Mouse (Mus musculus) ovary, postnatal 14 days (tissue): Measurements from ENCODE around the gene Stat3.

ENCODE experiments used
- DNase-seq: peaks from one replicate; pipeline ENCODE4 v3.0.0; 2022; ENCODE audit warnings: low spot score

The Stat3 gene

GRCm38 (mm10) chr11:100963647-100964046 is 24.3 kb upstream of the Stat3 start:
- DNase-seq, result no peak

DNA sequence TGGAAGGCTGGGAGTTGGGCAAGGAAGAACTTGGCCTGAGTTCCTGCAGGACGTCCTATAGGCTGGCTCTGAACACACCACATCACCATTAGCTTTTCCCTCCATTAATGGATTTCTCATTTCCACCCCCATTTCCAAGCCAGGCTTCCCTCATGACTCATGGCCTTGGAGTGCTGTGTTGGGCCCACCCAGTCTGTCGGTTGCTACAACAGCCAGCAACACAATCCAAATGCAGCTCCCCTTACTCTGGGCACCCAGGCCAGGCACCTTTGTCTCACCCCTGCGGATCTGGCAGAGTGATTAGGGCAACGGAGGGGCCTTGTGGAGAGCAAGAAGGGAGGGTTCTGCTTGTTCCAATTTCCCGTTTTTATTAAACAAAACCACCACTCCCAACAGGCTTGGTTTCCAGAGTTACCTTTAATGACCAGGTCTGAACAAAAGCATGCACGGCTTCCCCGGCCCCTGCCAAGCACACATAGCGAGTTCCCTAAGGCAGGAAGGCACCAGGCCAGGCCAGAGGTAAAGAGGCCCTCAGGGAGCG is 23.1 kb upstream of the Stat3 start:
- DNase-seq, result no peak

DNA sequence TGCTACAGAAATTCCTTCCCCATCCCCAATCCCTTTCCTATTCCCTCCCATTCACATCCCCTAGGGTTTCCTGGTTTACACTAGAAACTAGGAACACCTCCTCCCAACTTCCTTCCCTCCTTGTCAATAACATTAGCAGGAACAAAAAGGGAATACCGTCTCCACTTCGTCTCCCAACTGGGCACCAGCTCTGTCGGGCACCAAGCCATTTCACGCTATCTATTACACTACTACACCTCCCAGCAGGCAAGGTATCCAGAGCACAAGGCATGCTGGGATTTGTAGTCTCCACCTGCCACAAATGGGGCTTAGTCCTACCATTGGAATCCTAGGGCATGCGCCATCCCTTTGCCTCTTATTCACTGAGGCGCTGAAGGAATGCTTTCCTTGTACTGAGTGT is 21.2 kb upstream of the Stat3 start:
- no peak for DNase-seq

GRCm38 (mm10) chr11:100959826-100960225 is 20.5 kb upstream of the Stat3 start:
- no peak for DNase-seq

GRCm38 (mm10) chr11:100959464-100959810 is 20.1 kb upstream of the Stat3 start:
- no peak for DNase-seq

DNA sequence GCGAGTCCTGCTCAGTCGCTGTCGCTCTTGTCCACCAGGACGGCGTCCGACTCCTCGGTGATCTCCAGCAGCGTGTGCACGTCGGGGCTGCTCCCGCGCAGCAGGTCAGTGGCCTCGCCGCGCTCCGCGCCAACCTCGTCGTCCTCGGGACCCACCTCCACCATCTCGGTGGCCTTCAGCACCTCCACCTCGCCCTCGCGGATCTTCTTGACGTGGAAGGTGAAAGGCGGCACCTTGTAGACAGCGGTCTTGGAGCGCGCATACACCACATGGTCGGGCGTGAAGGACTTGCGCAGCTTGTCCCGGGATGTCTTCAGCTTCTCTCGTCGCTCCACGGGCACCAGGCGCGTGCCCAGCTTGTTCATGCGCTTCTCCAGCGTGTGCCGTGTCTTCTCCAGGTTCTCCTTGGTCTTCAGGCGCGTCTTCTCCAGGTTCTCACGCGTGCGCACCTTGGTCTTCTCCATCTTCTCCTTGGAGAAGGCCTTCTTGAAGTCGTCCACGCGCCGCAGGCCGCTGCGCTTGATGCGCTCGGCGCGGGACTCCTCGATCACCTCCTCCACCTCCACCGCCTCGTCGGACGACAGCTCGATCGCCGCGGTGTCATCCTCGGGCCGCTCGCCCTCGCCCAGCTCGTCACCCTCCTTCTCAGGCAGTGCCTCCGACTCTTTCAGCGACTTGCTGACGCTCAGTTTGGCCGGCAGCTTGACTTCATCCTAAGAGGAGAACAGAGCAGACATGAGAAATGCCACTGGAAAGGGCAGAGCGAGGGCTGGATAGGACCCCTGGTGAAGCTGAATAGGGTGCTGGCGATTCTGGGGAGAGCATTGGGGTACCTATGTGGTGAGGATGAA is 19.5 kb upstream of the Stat3 start:
- no peak for DNase-seq

DNA sequence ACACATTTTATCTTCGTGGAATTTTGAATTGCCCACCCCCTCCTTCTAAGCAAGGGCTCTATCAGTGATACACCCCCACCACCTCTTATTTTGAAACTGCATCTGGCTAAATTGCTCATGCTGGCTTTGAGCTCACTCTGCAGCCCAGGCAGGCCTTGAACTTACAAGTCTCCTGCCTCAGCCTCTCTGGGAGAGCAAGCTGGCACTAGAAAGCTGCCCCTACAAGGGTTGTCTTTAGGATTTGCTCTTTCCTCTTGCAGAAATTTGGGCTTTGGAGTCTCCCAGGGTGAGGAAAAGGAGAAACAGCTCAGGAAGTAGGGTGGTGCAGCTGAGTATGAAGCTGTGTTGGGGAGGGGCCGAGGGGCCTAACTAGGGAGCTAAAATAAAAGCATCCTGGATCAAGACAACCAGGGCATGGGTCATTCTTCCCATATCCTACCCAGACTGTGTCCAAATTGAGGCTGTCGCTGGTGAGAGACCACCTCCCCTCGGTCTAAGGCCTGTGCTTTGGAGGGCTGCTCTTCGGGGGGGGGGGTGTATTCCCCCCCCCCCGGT is 18.7 kb upstream of the Stat3 start:
- no peak for DNase-seq

DNA sequence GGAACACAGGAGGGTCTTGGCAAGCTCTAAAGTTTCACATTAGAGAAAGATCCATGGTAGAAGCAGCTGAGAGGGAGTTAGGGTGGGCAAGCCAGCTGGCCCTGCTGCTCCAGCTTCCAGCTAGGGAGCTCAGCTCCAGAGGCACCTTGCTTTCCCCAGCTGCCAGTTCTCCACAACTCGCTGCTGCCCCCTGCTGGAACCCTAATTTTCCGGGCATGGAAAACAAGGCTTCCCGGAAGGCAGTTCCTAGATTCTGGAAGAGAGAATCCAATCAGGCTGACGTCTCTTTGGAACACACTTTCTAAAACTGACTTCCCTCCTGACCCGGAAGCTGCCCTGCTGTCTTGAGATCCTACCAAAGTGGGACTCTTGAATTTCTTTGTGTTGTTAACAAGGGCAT is 17.9 kb upstream of the Stat3 start:
- peak; percentile 95 for DNase-seq

GRCm38 (mm10) chr11:100949540-100949939 is 10.2 kb upstream of the Stat3 start:
- no peak for DNase-seq

- DNase-seq, result no peak
These were observed 9.0 kb upstream of the Stat3 start for GRCm38 (mm10) chr11:100948317-100948716.

GRCm38 (mm10) chr11:100947548-100947947 is 8.2 kb upstream of the Stat3 start:
- no peak for DNase-seq

DNA sequence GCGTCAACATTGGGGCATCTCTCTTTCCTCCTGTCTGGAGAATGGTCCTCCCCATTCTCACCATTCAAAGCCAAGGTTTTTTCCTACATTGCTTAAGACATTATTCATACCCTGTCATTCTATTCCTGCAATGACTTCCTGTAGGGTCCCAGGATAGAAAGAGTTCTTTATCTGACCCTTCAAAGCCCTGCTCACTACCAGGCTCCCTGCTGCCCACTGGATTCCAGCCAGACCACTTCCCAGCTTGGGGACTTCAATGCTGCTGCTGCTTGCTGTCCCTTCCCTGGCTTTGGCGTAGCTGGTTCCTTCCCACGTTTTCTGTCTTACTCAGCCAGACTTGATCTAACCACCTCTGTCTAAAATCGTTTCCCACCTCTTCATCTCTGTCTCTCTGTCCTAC is 7.5 kb upstream of the Stat3 start:
- DNase-seq, result no peak

DNA sequence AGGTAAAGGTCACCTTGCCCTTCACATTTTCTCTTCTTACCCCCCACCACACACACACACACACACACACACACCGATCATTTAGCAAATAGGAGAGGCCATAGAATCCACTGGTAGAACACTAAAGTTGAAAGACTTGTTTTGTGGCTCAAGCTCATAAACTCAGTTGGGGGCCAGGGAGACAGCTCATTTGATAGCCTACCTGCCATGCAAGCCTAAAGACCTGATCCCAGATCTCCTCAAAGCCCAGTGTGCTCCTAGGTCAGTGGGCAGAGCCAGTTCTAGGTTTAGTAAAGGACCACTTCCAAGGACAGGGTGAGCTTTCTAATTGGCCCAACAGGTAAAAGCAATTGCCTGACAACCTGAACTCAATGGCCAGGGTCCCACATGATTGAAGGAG is 3.0 kb upstream of the Stat3 start:
- DNase-seq, result no peak

DNA sequence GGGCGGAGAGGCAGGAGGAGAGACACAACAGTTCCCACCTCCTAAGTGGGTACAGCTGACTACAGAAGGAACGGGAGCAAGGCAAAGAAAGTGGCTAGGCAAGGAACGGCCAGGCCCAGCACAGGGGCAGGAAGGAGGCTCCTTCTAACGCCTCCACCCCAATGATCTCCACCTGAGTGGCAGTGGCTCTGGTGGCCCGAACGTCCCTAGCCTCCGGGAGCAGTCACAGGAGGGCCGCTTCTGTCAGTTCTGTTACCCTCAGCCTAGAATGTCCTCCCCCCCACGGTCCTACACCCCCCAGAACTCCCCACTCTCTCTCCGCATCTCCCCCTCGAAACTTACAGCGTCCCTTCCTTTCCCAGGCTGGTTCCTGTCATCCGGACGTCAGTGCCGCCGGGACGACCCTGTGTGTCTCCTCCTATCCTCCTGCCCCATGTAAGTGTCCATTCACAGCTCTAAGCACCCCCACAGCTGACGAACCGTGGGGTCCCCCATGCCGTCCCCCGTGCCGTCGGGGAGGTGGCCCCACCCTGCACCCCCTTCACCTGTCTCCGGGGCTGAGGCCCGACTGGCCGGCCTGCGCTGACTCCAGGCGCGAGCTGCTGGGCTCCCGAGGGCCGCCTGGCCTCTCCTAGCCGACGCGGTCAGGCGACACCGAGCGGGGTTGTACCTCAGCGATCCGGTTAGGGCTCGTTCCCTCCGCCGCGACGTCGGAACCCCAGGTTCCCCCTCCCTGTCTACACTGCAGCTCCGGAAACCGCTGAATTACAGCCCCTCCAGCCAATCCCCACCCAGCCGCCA is 429 bp downstream of the Stat3 start:
- DNase-seq, result no peak

DNA sequence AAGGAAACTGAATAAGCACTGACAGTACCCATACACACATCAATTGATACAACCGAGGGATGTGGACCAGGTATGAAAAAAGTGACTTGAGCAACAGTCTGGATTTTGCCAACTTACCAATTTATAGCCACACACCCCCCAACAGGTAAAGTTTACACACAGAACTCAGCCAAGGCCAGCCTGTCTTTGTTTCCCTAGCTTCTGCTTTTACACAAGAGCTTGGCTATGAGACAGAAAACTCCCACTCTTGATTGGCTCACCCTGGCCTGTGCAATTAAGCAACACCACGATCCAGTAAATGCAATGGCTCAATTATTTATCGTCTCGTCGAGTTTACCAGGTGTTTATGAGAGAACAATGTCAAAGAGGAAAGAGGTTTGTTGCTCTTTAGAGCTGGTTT is 1.2 kb downstream of the Stat3 start:
- no peak for DNase-seq

DNA sequence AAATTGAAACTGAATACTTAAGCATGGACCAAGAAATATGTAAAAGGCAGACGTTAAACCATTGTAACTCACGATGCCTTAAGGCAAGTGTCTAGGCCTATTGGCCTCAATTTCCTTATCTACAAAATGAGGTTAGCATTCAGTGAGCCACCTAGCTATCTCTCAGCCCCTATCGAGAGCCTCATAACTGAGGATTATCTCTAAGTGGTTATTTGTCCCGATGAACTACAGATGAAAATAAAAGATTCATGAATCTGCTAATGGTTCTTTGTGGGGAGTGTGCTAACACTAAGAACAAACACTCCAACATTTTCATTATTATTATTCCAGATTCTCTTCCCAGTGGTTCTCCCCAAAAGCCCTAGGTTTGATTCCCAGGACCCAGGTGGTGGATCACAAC is 2.0 kb downstream of the Stat3 start:
- no peak for DNase-seq

DNA sequence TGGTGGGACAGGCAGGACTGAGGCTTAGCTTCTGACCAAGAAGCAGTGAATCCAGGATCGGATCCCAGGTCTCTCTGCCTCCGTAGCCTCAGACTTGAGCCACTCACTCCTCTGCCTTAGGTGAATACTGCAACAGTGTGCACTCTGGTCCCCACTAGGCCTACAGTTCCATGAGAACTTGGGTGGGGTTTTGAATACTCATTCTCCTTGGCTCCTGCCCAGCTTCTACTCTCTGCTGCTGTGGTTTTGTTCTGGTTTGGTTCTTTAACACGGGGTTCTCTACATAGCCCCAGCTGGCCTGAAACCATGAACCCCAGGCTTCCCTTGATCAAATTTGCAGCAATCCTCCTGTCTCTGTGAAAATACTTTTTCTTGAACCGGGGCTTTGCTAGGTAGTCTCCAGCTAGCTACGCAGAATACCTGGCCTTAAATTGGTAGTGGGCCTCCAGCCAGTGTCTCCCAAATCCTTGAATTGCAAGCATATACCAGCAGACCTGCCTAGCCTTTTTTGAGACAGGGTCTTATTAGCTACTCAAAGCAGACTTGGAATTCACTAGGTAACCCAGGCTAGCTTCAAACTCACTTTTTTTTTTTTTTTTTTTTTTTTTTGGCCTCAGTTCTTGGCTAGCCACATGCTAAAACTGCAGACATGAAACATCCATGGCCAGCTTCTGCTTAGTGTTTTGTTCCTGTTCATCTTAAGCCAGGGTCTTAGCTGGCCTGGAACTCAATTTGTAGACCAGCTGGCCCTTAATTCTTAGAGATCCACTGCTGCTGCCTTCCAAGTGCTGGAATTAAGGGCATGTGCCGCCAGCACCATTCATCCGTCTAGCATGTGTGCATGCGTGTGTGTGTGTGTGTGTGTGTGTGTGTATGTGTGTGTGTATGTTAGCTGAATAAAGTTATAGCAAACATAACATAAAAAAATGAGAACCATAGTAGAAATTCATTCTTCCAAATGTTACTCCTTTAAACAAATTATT is 3.7 kb downstream of the Stat3 start:
- DNase-seq, result no peak

DNA sequence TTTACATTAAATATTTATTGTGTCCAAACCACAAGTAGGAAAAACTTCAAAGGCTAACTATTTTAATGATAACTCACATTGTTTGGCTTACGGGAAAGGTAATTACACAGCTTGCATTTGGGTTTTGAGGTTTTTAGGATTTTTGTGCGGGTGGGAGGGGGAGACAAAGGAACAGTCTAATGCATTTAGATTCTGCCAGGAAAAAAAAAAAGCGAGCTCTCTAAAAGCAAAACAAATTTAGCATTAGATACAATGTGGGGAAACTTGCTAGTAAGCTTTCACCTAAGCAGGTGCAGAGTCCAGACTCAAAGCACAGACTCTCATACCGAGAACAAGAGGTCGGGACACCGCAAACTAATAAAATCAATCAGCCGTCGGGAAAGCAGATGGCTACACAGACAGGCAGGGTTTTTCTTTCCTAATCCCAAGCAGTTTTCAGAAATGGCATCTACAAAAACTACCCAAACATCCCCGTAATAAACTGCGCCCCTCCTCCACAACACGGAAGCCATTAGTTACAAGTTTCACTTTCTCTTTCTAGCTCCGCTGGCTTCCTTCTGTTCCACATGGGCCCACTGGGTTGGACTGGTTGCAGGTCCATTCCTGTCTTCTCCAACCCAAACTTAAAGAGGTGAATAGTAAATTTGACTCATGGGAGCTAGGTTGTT is 8.0 kb downstream of the Stat3 start:
- no peak for DNase-seq

- no peak for DNase-seq
These were observed 8.7 kb downstream of the Stat3 start for GRCm38 (mm10) chr11:100930611-100931010.

GRCm38 (mm10) chr11:100927386-100927785 is 12.0 kb downstream of the Stat3 start:
- no peak for DNase-seq

DNA sequence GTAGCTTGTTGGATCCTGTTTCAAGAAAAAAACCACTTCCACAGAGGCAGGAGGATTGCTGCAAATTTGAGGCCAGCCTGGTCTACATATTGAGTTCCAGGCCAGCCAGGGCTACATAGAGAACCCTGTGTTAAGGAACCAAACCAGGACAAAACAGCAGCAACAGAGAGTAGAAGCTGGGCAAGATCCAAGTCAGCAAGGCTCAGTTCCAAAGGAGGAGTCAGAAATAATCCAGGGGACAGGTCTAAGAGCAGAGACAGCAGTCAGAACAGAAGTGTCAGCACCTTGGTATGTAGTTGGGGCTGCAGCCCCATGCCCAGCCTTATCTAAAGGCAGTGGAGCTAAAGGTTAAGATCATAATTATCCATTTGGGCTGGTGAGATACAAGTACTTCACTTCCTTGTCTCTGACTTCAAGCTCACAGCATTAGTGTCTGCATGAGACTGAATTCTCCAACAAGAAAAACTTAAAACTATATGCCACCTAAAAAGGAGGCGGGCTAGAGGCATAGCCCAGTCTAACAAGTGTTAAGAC is 14.9 kb downstream of the Stat3 start:
- DNase-seq, result no peak
